Mouse (Mus musculus): ENCODE measurements at regions not wholly inside any gene's neighbourhood (a gene's known extent, or its start where the extent isn't known, plus 50 kb on each side); places are given as distances from the start of the nearest gene placed in this dataset.

- ATAC-seq (replicated peaks; ENCODE audit: low FRiP score, low TSS enrichment, low read depth) (no peak), DNase-seq (ENCODE audit: low spot score) (no peak)
- no peak overlapping the region for H3K27ac ChIP-seq (ENCODE audit: low read depth)
- no peak overlapping the region for H3K4me3 ChIP-seq (ENCODE audit: low read depth, low read length)
- H3K9me3 ChIP-seq (ENCODE audit: control insufficient read depth, low read length) = no peaks in the 10 kb centered on the region
- H3K27me3 ChIP-seq (replicated peaks; ENCODE audit: control insufficient read depth, insufficient read depth, low read length) = no peaks in the 10 kb centered on the region
- no peaks in the 10 kb centered on the region for H3K4me1 ChIP-seq (replicated peaks; ENCODE audit: control insufficient read depth, insufficient read depth, low read length)
- no peaks in the 10 kb centered on the region for H3K36me3 ChIP-seq (ENCODE audit: control insufficient read depth, insufficient read depth, low read length)
- no peak overlapping the region for H3K9ac ChIP-seq (ENCODE audit: low read length)
- 84% methylated on average over 3 of the region's 3 CpGs for WGBS
- no peak overlapping the region for H3K4me2 ChIP-seq (ENCODE audit: low read length)
Measured at GRCm38 (mm10) chr3:140969892-140970880, 242.0 kb downstream of the Pdha2 start.

- ATAC-seq (replicated peaks; ENCODE audit: low FRiP score, low TSS enrichment, low read depth) = no peak
- 76% methylated on average over 3 of the region's 3 CpGs for WGBS
- H3K4me2 ChIP-seq (ENCODE audit: low read length) = no peak overlapping the region
Measured at GRCm38 (mm10) chr3:140968556-140968955, 243.6 kb downstream of the Pdha2 start.

DNA sequence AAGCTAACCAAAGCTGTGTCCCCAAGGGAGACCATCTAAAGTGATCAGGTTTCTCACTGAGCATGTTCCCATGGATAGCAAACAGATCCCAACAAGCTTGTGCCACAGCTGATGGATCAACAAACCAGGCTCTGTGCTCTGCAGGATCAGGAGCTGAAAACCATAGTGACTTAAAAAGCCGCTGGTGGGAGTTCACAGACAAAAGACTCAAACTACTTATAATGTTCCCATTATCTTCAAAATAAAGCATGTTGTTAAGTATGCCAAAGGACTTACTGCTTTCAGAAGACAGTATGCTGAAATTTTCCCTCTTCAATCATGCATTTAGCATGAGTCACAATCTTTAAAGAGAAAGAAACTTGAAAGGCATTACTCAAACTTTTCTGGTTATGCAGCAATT, 254.5 kb downstream of the Pdha2 start:
- no peak for DNase-seq (ENCODE audit: low spot score)
- no peaks in the 10 kb centered on the region for H3K36me3 ChIP-seq (ENCODE audit: control insufficient read depth, insufficient read depth, low read length)

More at GRCm38 (mm10) chr3:140968556-140968955, 243.6 kb downstream of the Pdha2 start:
- Histone ChIP-seq H3K27me3 (replicated peaks; ENCODE audit: control insufficient read depth, insufficient read depth, low read length) (no peaks in the 10 kb centered on the region), H3K27ac (ENCODE audit: low read depth) (no peak overlapping the region), H3K9ac (ENCODE audit: low read length) (no peak overlapping the region), H3K9me3 (ENCODE audit: control insufficient read depth, low read length) (no peaks in the 10 kb centered on the region), H3K36me3 (ENCODE audit: control insufficient read depth, insufficient read depth, low read length) (no peaks in the 10 kb centered on the region), H3K4me1 (replicated peaks; ENCODE audit: control insufficient read depth, insufficient read depth, low read length) (no peaks in the 10 kb centered on the region), H3K4me3 (ENCODE audit: low read depth, low read length) (no peak overlapping the region)
- no peak for DNase-seq (ENCODE audit: low spot score)

GRCm38 (mm10) chr3:140952111-140952800, 259.9 kb downstream of the Pdha2 start:
- no peaks in the 10 kb centered on the region for H3K9me3 ChIP-seq (ENCODE audit: control insufficient read depth, low read length)
- H3K27ac ChIP-seq (ENCODE audit: low read depth) = no peak overlapping the region
- no peaks in the 10 kb centered on the region for H3K4me1 ChIP-seq (replicated peaks; ENCODE audit: control insufficient read depth, insufficient read depth, low read length)
- 79% methylated on average over 3 of the region's 3 CpGs for WGBS
- H3K4me3 ChIP-seq (ENCODE audit: low read depth, low read length) = no peak overlapping the region
- no peaks in the 10 kb centered on the region for H3K36me3 ChIP-seq (ENCODE audit: control insufficient read depth, insufficient read depth, low read length)
- no peak for ATAC-seq (replicated peaks; ENCODE audit: low FRiP score, low TSS enrichment, low read depth)
- DNase-seq (ENCODE audit: low spot score) = no peak
- no peak overlapping the region for H3K4me2 ChIP-seq (ENCODE audit: low read length)
- H3K27me3 ChIP-seq (replicated peaks; ENCODE audit: control insufficient read depth, insufficient read depth, low read length) = no peaks in the 10 kb centered on the region
- no peak overlapping the region for H3K9ac ChIP-seq (ENCODE audit: low read length)

More for the DNA sequence above, 254.5 kb downstream of the Pdha2 start:
- no peak overlapping the region for H3K9ac ChIP-seq (ENCODE audit: low read length)
- no peaks in the 10 kb centered on the region for H3K27me3 ChIP-seq (replicated peaks; ENCODE audit: control insufficient read depth, insufficient read depth, low read length)
- H3K9me3 ChIP-seq (ENCODE audit: control insufficient read depth, low read length) = no peaks in the 10 kb centered on the region
- H3K27ac ChIP-seq (ENCODE audit: low read depth) = no peak overlapping the region
- ATAC-seq (replicated peaks; ENCODE audit: low FRiP score, low TSS enrichment, low read depth) = no peak
- no peak overlapping the region for H3K4me2 ChIP-seq (ENCODE audit: low read length)
- H3K4me1 ChIP-seq (replicated peaks; ENCODE audit: control insufficient read depth, insufficient read depth, low read length) = no peaks in the 10 kb centered on the region
- WGBS = 67% methylated on average over 1 of the region's 1 CpGs
- no peak overlapping the region for H3K4me3 ChIP-seq (ENCODE audit: low read depth, low read length)

GRCm38 (mm10) chr3:140951024-140951423, 261.1 kb downstream of the Pdha2 start:
- no peaks in the 10 kb centered on the region for H3K9me3 ChIP-seq (ENCODE audit: control insufficient read depth, low read length)
- no peaks in the 10 kb centered on the region for H3K4me1 ChIP-seq (replicated peaks; ENCODE audit: control insufficient read depth, insufficient read depth, low read length)
- H3K4me3 ChIP-seq (ENCODE audit: low read depth, low read length) = no peak overlapping the region
- no peaks in the 10 kb centered on the region for H3K27me3 ChIP-seq (replicated peaks; ENCODE audit: control insufficient read depth, insufficient read depth, low read length)
- ATAC-seq (replicated peaks; ENCODE audit: low FRiP score, low TSS enrichment, low read depth) (no peak), DNase-seq (ENCODE audit: low spot score) (no peak)
- H3K36me3 ChIP-seq (ENCODE audit: control insufficient read depth, insufficient read depth, low read length) = no peaks in the 10 kb centered on the region
- H3K9ac ChIP-seq (ENCODE audit: low read length) = no peak overlapping the region
- WGBS = 62% methylated on average over 2 of the region's 2 CpGs
- no peak overlapping the region for H3K4me2 ChIP-seq (ENCODE audit: low read length)
- no peak overlapping the region for H3K27ac ChIP-seq (ENCODE audit: low read depth)

- no peak for ATAC-seq (replicated peaks; ENCODE audit: low FRiP score, low TSS enrichment, low read depth)
Measured at GRCm38 (mm10) chr3:140949880-140950662, 262.1 kb downstream of the Pdha2 start.

DNA sequence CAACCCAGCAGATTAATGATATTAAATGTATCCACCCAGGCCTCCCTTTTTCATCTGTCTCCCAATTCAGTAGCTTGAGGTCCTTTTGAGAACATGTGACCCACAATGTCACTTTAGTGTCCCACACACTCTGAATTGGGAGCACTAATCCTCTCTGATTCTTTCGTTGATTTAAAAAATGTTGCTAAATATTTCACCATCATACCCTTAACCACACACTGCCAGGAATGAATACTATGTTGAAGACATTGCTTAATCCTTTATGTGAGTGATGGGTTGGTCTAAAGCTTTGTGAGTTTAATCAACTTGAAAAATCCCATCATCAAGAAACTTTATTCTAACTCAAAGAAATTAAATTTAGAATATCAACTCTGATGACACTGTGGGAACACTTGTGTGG, 269.7 kb downstream of the Pdha2 start:
- DNase-seq (ENCODE audit: low spot score) = no peak
- Histone ChIP-seq H3K4me2 (ENCODE audit: low read length) (no peak overlapping the region), H3K27ac (ENCODE audit: low read depth) (no peak overlapping the region), H3K4me3 (ENCODE audit: low read depth, low read length) (no peak overlapping the region), H3K36me3 (ENCODE audit: control insufficient read depth, insufficient read depth, low read length) (no peaks in the 10 kb centered on the region), H3K9ac (ENCODE audit: low read length) (no peak overlapping the region), H3K4me1 (replicated peaks; ENCODE audit: control insufficient read depth, insufficient read depth, low read length) (no peaks in the 10 kb centered on the region), H3K27me3 (replicated peaks; ENCODE audit: control insufficient read depth, insufficient read depth, low read length) (no peaks in the 10 kb centered on the region), H3K9me3 (ENCODE audit: control insufficient read depth, low read length) (no peaks in the 10 kb centered on the region)
- no peak for ATAC-seq (replicated peaks; ENCODE audit: low FRiP score, low TSS enrichment, low read depth)
- 82% methylated on average over 1 of the region's 1 CpGs for WGBS

More at GRCm38 (mm10) chr3:140949880-140950662, 262.1 kb downstream of the Pdha2 start:
- H3K4me3 ChIP-seq (ENCODE audit: low read depth, low read length) = no peak overlapping the region
- no peaks in the 10 kb centered on the region for H3K4me1 ChIP-seq (replicated peaks; ENCODE audit: control insufficient read depth, insufficient read depth, low read length)
- 52% methylated on average over 4 of the region's 4 CpGs for WGBS
- no peak for DNase-seq (ENCODE audit: low spot score)
- H3K4me2 ChIP-seq (ENCODE audit: low read length) = no peak overlapping the region
- H3K27me3 ChIP-seq (replicated peaks; ENCODE audit: control insufficient read depth, insufficient read depth, low read length) = no peaks in the 10 kb centered on the region
- no peak overlapping the region for H3K9ac ChIP-seq (ENCODE audit: low read length)
- no peaks in the 10 kb centered on the region for H3K36me3 ChIP-seq (ENCODE audit: control insufficient read depth, insufficient read depth, low read length)
- H3K9me3 ChIP-seq (ENCODE audit: control insufficient read depth, low read length) = no peaks in the 10 kb centered on the region
- no peak overlapping the region for H3K27ac ChIP-seq (ENCODE audit: low read depth)

GRCm38 (mm10) chr3:140941898-140942297, 270.3 kb downstream of the Pdha2 start:
- no peak overlapping the region for H3K27ac ChIP-seq (ENCODE audit: low read depth)
- WGBS = 85% methylated on average over 7 of the region's 7 CpGs
- DNase-seq (ENCODE audit: low spot score) = no peak
- no peaks in the 10 kb centered on the region for H3K27me3 ChIP-seq (replicated peaks; ENCODE audit: control insufficient read depth, insufficient read depth, low read length)
- H3K9ac ChIP-seq (ENCODE audit: low read length) = no peak overlapping the region
- H3K36me3 ChIP-seq (ENCODE audit: control insufficient read depth, insufficient read depth, low read length) = no peaks in the 10 kb centered on the region
- no peak for ATAC-seq (replicated peaks; ENCODE audit: low FRiP score, low TSS enrichment, low read depth)
- no peaks in the 10 kb centered on the region for H3K9me3 ChIP-seq (ENCODE audit: control insufficient read depth, low read length)
- H3K4me1 ChIP-seq (replicated peaks; ENCODE audit: control insufficient read depth, insufficient read depth, low read length) = no peaks in the 10 kb centered on the region
- no peak overlapping the region for H3K4me3 ChIP-seq (ENCODE audit: low read depth, low read length)
- H3K4me2 ChIP-seq (ENCODE audit: low read length) = no peak overlapping the region
